Mouse (Mus musculus): ENCODE measurements around the gene Gbp7. TPM values are rescaled to one million over a fixed set of nuclear protein-coding genes. Genes with fewer than 3 reads are reported as not detected.
"Not testable (repeated sequence)": the region's sequence is repeated elsewhere in the genome, so short reads cannot be mapped to it uniquely, and the experiment has no call there.

Gene Gbp7
- total RNA-seq, 1 experiment from 2014 or later, result 13.6 TPM

- no peak for ATAC-seq (replicated peaks; ENCODE audit: insufficient number of reproducible peaks, low FRiP score, low TSS enrichment, poor library complexity, severe bottlenecking)
Observed at GRCm38 (mm10) chr3:142559632-142560228, 29.6 kb downstream of the Gbp7 start, which contains the start of gene Gbp3. Gene Gbp3 (plus strand): TSS chr3:142560026.

- ATAC-seq (replicated peaks; ENCODE audit: insufficient number of reproducible peaks, low FRiP score, low TSS enrichment, poor library complexity, severe bottlenecking), result peak; percentile 83
Observed at GRCm38 (mm10) chr3:142560296-142560948, 30.3 kb downstream of the Gbp7 start.

GRCm38 (mm10) chr3:142561045-142561646 is 31.0 kb downstream of the Gbp7 start:
- 0 out of 2 replicates have a peak, but pooled peaks have one; percentile 1 for ATAC-seq (replicated peaks; ENCODE audit: insufficient number of reproducible peaks, low FRiP score, low TSS enrichment, poor library complexity, severe bottlenecking)

GRCm38 (mm10) chr3:142561666-142562065 is 31.5 kb downstream of the Gbp7 start:
- no peak for ATAC-seq (replicated peaks; ENCODE audit: insufficient number of reproducible peaks, low FRiP score, low TSS enrichment, poor library complexity, severe bottlenecking)

GRCm38 (mm10) chr3:142567490-142567889 is 37.3 kb downstream of the Gbp7 start:
- not testable (repeated sequence) for ATAC-seq (replicated peaks; ENCODE audit: insufficient number of reproducible peaks, low FRiP score, low TSS enrichment, poor library complexity, severe bottlenecking)

GRCm38 (mm10) chr3:142570738-142571137 is 40.6 kb downstream of the Gbp7 start:
- ATAC-seq (replicated peaks; ENCODE audit: insufficient number of reproducible peaks, low FRiP score, low TSS enrichment, poor library complexity, severe bottlenecking), result no peak

DNA sequence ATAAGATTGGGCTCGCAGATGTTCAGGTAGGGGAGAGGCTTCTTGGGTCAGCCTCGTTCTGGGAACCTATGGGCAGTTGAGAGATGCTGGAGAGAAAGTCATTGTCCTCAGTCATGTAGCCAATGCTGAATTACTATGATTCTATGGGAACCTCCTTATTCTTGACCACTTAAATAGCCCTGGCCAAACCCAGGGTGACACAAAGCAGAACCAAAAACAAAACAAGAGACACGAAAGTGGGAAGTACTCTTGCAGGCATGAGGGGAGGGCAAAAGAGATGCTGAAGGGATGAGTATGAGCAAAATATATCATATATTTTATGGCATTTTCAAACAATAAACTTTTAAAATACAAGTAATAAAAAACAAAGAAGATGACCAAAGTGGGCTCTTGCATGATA is 47.0 kb downstream of the Gbp7 start:
- peak; percentile 47; the same call in 1 of the 2 replicates for ATAC-seq (replicated peaks; ENCODE audit: insufficient number of reproducible peaks, low FRiP score, low TSS enrichment, poor library complexity, severe bottlenecking)

DNA sequence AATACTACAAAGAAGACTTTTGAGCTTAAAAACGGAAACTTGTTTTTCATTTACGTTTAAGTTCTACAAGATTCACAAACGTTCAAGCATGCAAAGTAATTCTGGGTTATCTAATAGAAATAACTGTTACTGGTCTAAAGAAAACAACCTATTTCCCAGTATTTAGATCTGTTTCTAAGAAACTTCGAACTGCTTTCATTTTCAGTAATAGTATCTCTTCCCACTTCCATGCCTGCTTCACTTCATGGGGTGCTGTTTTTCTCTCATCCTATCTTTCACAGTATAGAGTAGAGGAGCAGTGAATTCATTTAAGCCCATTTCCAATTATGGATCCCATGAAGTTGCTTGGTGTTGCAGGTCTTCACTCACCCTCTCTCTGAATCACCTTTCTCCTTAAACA is 48.2 kb downstream of the Gbp7 start:
- ATAC-seq (replicated peaks; ENCODE audit: insufficient number of reproducible peaks, low FRiP score, low TSS enrichment, poor library complexity, severe bottlenecking), result no peak

DNA sequence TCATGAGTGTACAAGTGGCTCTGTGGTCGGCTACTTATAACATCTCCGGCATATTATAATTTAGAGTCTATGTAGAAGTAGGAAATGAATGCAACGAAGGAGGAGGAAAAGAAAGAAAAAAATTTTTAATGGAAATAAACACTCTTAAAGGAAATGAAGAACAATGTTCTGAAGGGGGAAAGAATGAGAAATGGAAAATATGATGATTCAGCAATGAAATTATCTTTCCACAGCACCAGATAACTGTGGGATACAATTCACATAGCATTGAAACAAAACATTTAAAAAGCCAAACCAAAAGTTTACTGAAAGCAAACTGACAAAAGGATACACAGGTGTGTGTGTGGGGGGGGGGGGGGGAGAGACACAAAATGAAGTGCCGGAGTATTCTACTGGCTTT is 52.9 kb downstream of the Gbp7 start:
- ATAC-seq (replicated peaks; ENCODE audit: insufficient number of reproducible peaks, low FRiP score, low TSS enrichment, poor library complexity, severe bottlenecking), result no peak

DNA sequence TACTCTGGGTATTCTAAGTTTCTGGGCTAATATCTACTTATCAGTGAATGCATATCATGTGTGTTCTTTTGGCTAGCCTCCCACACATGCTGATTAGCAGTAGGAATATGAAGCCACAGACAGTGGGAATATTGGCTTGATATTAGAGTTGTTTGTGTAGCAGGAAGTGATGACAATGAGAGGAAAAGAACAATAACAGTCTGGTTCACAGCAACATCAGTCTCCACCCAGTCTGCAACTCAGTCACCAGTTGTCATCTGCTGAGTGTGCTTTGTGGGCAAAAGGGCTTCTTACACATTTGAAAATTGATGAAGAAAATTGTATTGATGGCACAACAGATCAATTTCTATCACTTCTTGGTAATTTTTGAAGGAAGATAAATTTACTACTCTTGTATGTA is 57.2 kb downstream of the Gbp7 start:
- no peak for ATAC-seq (replicated peaks; ENCODE audit: insufficient number of reproducible peaks, low FRiP score, low TSS enrichment, poor library complexity, severe bottlenecking)

- no peak for ATAC-seq (replicated peaks; ENCODE audit: insufficient number of reproducible peaks, low FRiP score, low TSS enrichment, poor library complexity, severe bottlenecking)
Observed at GRCm38 (mm10) chr3:142588888-142589287, 58.7 kb downstream of the Gbp7 start.

- ATAC-seq (replicated peaks; ENCODE audit: insufficient number of reproducible peaks, low FRiP score, low TSS enrichment, poor library complexity, severe bottlenecking), result peak; percentile 76
Observed at GRCm38 (mm10) chr3:142590431-142591067, 60.4 kb downstream of the Gbp7 start.

DNA sequence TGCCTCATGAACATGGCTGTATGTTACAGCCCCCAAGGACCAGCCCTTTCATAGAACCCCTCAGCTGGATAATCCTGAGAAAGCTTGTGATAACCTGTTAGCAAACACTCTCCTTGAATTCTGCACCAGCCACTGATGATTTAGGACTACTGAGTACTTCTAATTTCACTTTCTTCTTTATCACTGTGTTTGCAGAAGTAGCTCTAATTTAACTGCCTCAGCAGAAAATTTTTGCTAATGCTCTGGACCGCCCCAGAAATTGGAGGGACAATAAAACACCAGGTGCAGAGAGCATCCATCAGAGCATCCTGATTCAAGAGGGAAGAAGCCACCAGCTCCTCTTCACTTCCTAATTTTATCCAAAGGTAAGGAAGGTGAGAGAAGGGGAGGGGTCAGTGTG is 64.4 kb downstream of the Gbp7 start, which contains the start of gene Gbp2b:
Gene Gbp2b, plus strand, starts transcription at position 301 of the 400 bp plus-strand sequence.
- no peak for ATAC-seq (replicated peaks; ENCODE audit: insufficient number of reproducible peaks, low FRiP score, low TSS enrichment, poor library complexity, severe bottlenecking)

GRCm38 (mm10) chr3:142597923-142598322 is 67.8 kb downstream of the Gbp7 start:
- ATAC-seq (replicated peaks; ENCODE audit: insufficient number of reproducible peaks, low FRiP score, low TSS enrichment, poor library complexity, severe bottlenecking), result no peak

Other genes starting within 250 kb of the Gbp7 start
- 80.8 to 104 TPM (median 80.9 TPM) in 3 replicates for gene Pdlim5, start 134.6 kb upstream of the Gbp7 start, total RNA-seq (2017)
- gene Gbp5, start 36.4 kb upstream of the Gbp7 start, total RNA-seq (2017), result 12.7 to 31.6 TPM (median 16.9 TPM) in 3 replicates
- 30.7 to 52.2 TPM (median 39.1 TPM) in 3 replicates for gene Gbp3, start 29.7 kb downstream of the Gbp7 start, total RNA-seq (2017)
- 0.29 to 0.64 TPM in 2 of 3 replicates, not detected in the other for gene Gbp2b, start 64.5 kb downstream of the Gbp7 start, total RNA-seq (2017)
- gene Gbp2, start 90.3 kb downstream of the Gbp7 start, total RNA-seq (2017), result 46.6 to 64.4 TPM (median 57.1 TPM) in 3 replicates
- 1.1 to 5.1 TPM (median 2.5 TPM) in 3 replicates for gene Kyat3, start 170.7 kb downstream of the Gbp7 start, total RNA-seq (2017)
- gene Gtf2b, start 234.7 kb downstream of the Gbp7 start, total RNA-seq (2017), result 113 to 203 TPM (median 189 TPM) in 3 replicates

Data from monocyte, adult 5-6 weeks (primary cell).